ENCODE assay signal across 28 mouse cellular contexts in the genomic region with DNA sequence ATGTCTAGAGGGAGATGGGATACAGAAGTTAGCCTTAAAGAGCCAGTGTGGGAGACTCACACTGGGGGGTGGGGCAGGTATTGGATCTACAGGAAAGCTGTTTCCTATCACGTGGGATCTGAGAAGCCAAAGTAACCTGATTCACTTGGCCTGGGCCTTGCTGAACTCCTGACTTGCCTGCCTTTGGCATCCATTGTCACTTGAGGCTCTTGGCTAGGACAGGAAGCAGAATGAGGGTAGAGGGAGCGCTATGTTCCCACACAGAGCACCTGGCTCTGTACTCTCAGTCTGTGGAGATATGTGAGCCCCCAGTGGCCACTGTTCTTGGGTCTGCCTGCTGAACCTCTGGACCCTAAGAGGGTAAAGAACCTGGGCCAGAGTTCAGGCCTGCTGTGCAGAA. TPM values are rescaled to one million over a fixed set of nuclear protein-coding genes. Genes with fewer than 3 reads are reported as not detected.
DNase-seq lines count a peak whose midpoint lies in the region; ATAC-seq lines count a peak whose summit lies in the region.
"Had no signal": no experiment of that assay in that cellular context is flagged by ENCODE, and none has a peak within 500 bp of the region (broad histone marks: within the 10 kb centered on the region; RNA-seq: fewer than 3 reads in every experiment).

No protein-coding gene starts in this region.

- H3K4me3 ChIP-seq in heart, embryonic 10.5 days, result no peak overlapping the region
- no peak overlapping the region for H3K4me3 ChIP-seq in midbrain, embryonic 11.5 days (ENCODE audit: low read depth, low read length)
- H3K4me3 ChIP-seq in midbrain, embryonic 14.5 days (replicated peaks; ENCODE audit: low read depth, low read length), result no peak overlapping the region
- H3K4me3 ChIP-seq: embryonic facial prominence, embryonic 12.5 days; erythroblast, embryonic 14.5 days; forebrain, embryonic 12.5 days; forebrain, embryonic 15.5 days; heart, embryonic 12.5 days; heart, embryonic 15.5 days; hindbrain, embryonic 10.5 days; hindbrain, embryonic 13.5 days; intestine, embryonic 15.5 days had no signal

- H3K27me3 ChIP-seq in heart, embryonic 10.5 days (ENCODE audit: insufficient read depth, poor library complexity, severe bottlenecking), result no peaks in the 10 kb centered on the region
- H3K27me3 ChIP-seq in midbrain, embryonic 11.5 days (ENCODE audit: control insufficient read depth, insufficient read depth, low read length), result no peaks in the 10 kb centered on the region
- H3K27me3 ChIP-seq in midbrain, embryonic 14.5 days (ENCODE audit: control insufficient read depth, insufficient read depth, low read length), result no peaks in the 10 kb centered on the region
- H3K27me3 ChIP-seq: CH12.LX; embryonic facial prominence, embryonic 12.5 days; forebrain, embryonic 12.5 days; forebrain, embryonic 15.5 days; heart, embryonic 12.5 days; heart, embryonic 15.5 days; hindbrain, embryonic 13.5 days; intestine, embryonic 15.5 days; Patski had no signal

- peaks cover 78% of the 10 kb centered on the region for H3K36me3 ChIP-seq in heart, embryonic 10.5 days
- peaks cover 36% of the 10 kb centered on the region for H3K36me3 ChIP-seq in midbrain, embryonic 11.5 days (ENCODE audit: control insufficient read depth, insufficient read depth, low read length)
- peaks cover 79% of the 10 kb centered on the region for H3K36me3 ChIP-seq in midbrain, embryonic 14.5 days (ENCODE audit: control insufficient read depth, insufficient read depth, low read length)

- H3K4me1 ChIP-seq in heart, embryonic 10.5 days, result peaks cover 4% of the 10 kb centered on the region
- H3K4me1 ChIP-seq in midbrain, embryonic 11.5 days (ENCODE audit: control insufficient read depth, insufficient read depth, low read length), result no peaks in the 10 kb centered on the region
- no peaks in the 10 kb centered on the region for H3K4me1 ChIP-seq in midbrain, embryonic 14.5 days (ENCODE audit: control insufficient read depth, insufficient read depth, low read length)
- H3K4me1 ChIP-seq: forebrain, embryonic 12.5 days; forebrain, embryonic 15.5 days; heart, embryonic 12.5 days; hindbrain, embryonic 10.5 days; intestine, embryonic 15.5 days had no signal

- H3K27ac ChIP-seq in heart, embryonic 10.5 days, result no peak overlapping the region
- H3K27ac ChIP-seq in midbrain, embryonic 11.5 days (ENCODE audit: low read depth, low read length), result no peak overlapping the region
- no peak overlapping the region for H3K27ac ChIP-seq in midbrain, embryonic 14.5 days (replicated peaks; ENCODE audit: low read depth, low read length)
- H3K27ac ChIP-seq: embryonic facial prominence, embryonic 12.5 days; forebrain, embryonic 12.5 days; forebrain, embryonic 15.5 days; heart, embryonic 15.5 days; hindbrain, embryonic 10.5 days; hindbrain, embryonic 13.5 days; intestine, embryonic 15.5 days had no signal

- no peak overlapping the region for H3K4me2 ChIP-seq in midbrain, embryonic 11.5 days
- no peak overlapping the region for H3K4me2 ChIP-seq in midbrain, embryonic 14.5 days (ENCODE audit: low read length)
- H3K4me2 ChIP-seq: embryonic facial prominence, embryonic 12.5 days; forebrain, embryonic 12.5 days; forebrain, embryonic 15.5 days; heart, embryonic 12.5 days; heart, embryonic 15.5 days; hindbrain, embryonic 13.5 days; intestine, embryonic 15.5 days had no signal

- no peaks in the 10 kb centered on the region for H3K9me3 ChIP-seq in heart, embryonic 10.5 days
- no peaks in the 10 kb centered on the region for H3K9me3 ChIP-seq in midbrain, embryonic 11.5 days (ENCODE audit: control insufficient read depth, low read length)
- no peaks in the 10 kb centered on the region for H3K9me3 ChIP-seq in midbrain, embryonic 14.5 days (ENCODE audit: control insufficient read depth, low read length)
- H3K9me3 ChIP-seq: embryonic facial prominence, embryonic 12.5 days; forebrain, embryonic 12.5 days; forebrain, embryonic 15.5 days; G1E; heart, embryonic 12.5 days; heart, embryonic 15.5 days; hindbrain, embryonic 10.5 days; hindbrain, embryonic 13.5 days; intestine, embryonic 15.5 days had no signal

- no peak overlapping the region for H3K9ac ChIP-seq in midbrain, embryonic 11.5 days (ENCODE audit: low read length)
- no peak overlapping the region for H3K9ac ChIP-seq in midbrain, embryonic 14.5 days (replicated peaks; ENCODE audit: low read length)
- H3K9ac ChIP-seq: embryonic facial prominence, embryonic 12.5 days; forebrain, embryonic 12.5 days; forebrain, embryonic 15.5 days; heart, embryonic 12.5 days; heart, embryonic 15.5 days; hindbrain, embryonic 13.5 days; intestine, embryonic 15.5 days had no signal

- WGBS in heart, embryonic 10.5 days, result 82% methylated on average over 2 of the region's 2 CpGs
- WGBS in midbrain, embryonic 11.5 days, result 85% methylated on average over 2 of the region's 2 CpGs
- WGBS in midbrain, embryonic 14.5 days, result 88% methylated on average over 2 of the region's 2 CpGs

- DNase-seq in gastrocnemius, adult 18-20 months (ENCODE audit: low spot score), result peak; percentile 90
- no peak for DNase-seq in gastrocnemius, postnatal 4 days (ENCODE audit: low spot score in 2 of 2)
- peak; percentile 95 for DNase-seq in heart, adult 11 months
- no peak for DNase-seq in heart, embryonic 10.5 days (ENCODE audit: low spot score)
- DNase-seq in midbrain, embryonic 11.5 days (ENCODE audit: low spot score, missing footprints), result peak; percentile 76
- no peak for DNase-seq in midbrain, embryonic 14.5 days
- no peak for DNase-seq in urinary bladder, postnatal 14 days (ENCODE audit: low spot score)
- DNase-seq: adrenal gland, postnatal 10 days; adrenal gland, postnatal 36 days; B cell, adult 2 months; cerebellum, adult 18-20 months; cerebellum, adult 9-10 months; cerebellum, postnatal 14 days; heart, postnatal 10 days; heart, postnatal 36 days had no signal

- ATAC-seq in midbrain, embryonic 11.5 days (ENCODE audit: low FRiP score), result no peak
- no peak for ATAC-seq in midbrain, embryonic 14.5 days (ENCODE audit: low FRiP score, low TSS enrichment)
- ATAC-seq: forebrain, embryonic 15.5 days; hindbrain, embryonic 16.5 days; intestine, embryonic 15.5 days; Patski had no signal

RNA-seq across cellular contexts. Expression of a gene that starts 20.9 kb away (rescaled TPM):
- total RNA-seq in gastrocnemius, adult 18-20 months (2021), result 10 to 100 TPM; 37.1 to 43.0 TPM
- total RNA-seq in gastrocnemius, postnatal 4 days (2021), result 10 to 100 TPM; 35.1 to 41.4 TPM
- polyA plus RNA-seq in heart, embryonic 10.5 days (2016; fragmentation: Nextera tagmentation; extraction: Ambion mirVana), result 34.4 and 46.6 TPM in 2 replicates
- 24.7 and 25.4 TPM in 2 replicates for polyA plus RNA-seq in midbrain, embryonic 11.5 days (2014; fragmentation: Nextera tagmentation; extraction: Ambion mirVana)
- 46.2 and 64.4 TPM in 2 replicates for polyA plus RNA-seq in midbrain, embryonic 14.5 days (2014; fragmentation: Nextera tagmentation; extraction: Ambion mirVana)

RNA-seq across cellular contexts. Expression of a gene that starts 28.5 kb away (rescaled TPM):
- total RNA-seq in gastrocnemius, adult 18-20 months (2021), result 1 to 10 TPM; 1.4 to 4.8 TPM
- total RNA-seq in gastrocnemius, postnatal 4 days (2021), result 1 to 10 TPM; 3.0 to 4.4 TPM
- not detected in 2 replicates for polyA plus RNA-seq in heart, embryonic 10.5 days (2016; fragmentation: Nextera tagmentation; extraction: Ambion mirVana)
- polyA plus RNA-seq in midbrain, embryonic 11.5 days (2014; fragmentation: Nextera tagmentation; extraction: Ambion mirVana), result 0.30 TPM in 1 of 2 replicates, not detected in the other
- not detected in 2 replicates for polyA plus RNA-seq in midbrain, embryonic 14.5 days (2014; fragmentation: Nextera tagmentation; extraction: Ambion mirVana)
- total RNA-seq: CH12.LX, G1E had no signal
- polyA plus RNA-seq: hindbrain, embryonic 10.5 days; hindbrain, embryonic 13.5 days had no signal

RNA-seq across cellular contexts. Expression of a gene that starts 33.7 kb away (rescaled TPM):
- total RNA-seq in gastrocnemius, adult 18-20 months (2021), result 1 to 10 TPM; 2.6 to 3.0 TPM
- total RNA-seq in gastrocnemius, postnatal 4 days (2021), result 1 to 10 TPM; 3.9 to 4.0 TPM
- 5.4 and 5.5 TPM in 2 replicates for polyA plus RNA-seq in heart, embryonic 10.5 days (2016; fragmentation: Nextera tagmentation; extraction: Ambion mirVana)
- 6.3 and 6.4 TPM in 2 replicates for polyA plus RNA-seq in midbrain, embryonic 11.5 days (2014; fragmentation: Nextera tagmentation; extraction: Ambion mirVana)
- polyA plus RNA-seq in midbrain, embryonic 14.5 days (2014; fragmentation: Nextera tagmentation; extraction: Ambion mirVana), result 5.3 and 5.6 TPM in 2 replicates

RNA-seq across cellular contexts. Expression of a gene that starts 34.7 kb away (rescaled TPM):
- 100 to 1,000 TPM in 1 of 2 experiments, 10 to 100 TPM in 1; 47.6 to 217 TPM for total RNA-seq in gastrocnemius, adult 18-20 months (2021)
- total RNA-seq in gastrocnemius, postnatal 4 days (2021), result 10 to 100 TPM; 14.0 to 25.1 TPM
- 17.0 and 17.3 TPM in 2 replicates for polyA plus RNA-seq in heart, embryonic 10.5 days (2016; fragmentation: Nextera tagmentation; extraction: Ambion mirVana)
- polyA plus RNA-seq in midbrain, embryonic 11.5 days (2014; fragmentation: Nextera tagmentation; extraction: Ambion mirVana), result 20.0 and 20.4 TPM in 2 replicates
- 36.3 and 41.5 TPM in 2 replicates for polyA plus RNA-seq in midbrain, embryonic 14.5 days (2014; fragmentation: Nextera tagmentation; extraction: Ambion mirVana)

RNA-seq across cellular contexts. Expression of a gene that starts 34.8 kb away (rescaled TPM):
- 10 to 100 TPM; 42.6 to 47.1 TPM for total RNA-seq in gastrocnemius, adult 18-20 months (2021)
- total RNA-seq in gastrocnemius, postnatal 4 days (2021), result 10 to 100 TPM; 56.4 to 58.6 TPM
- polyA plus RNA-seq in heart, embryonic 10.5 days (2016; fragmentation: Nextera tagmentation; extraction: Ambion mirVana), result 41.2 and 50.5 TPM in 2 replicates
- polyA plus RNA-seq in midbrain, embryonic 11.5 days (2014; fragmentation: Nextera tagmentation; extraction: Ambion mirVana), result 46.4 and 49.4 TPM in 2 replicates
- 107 and 153 TPM in 2 replicates for polyA plus RNA-seq in midbrain, embryonic 14.5 days (2014; fragmentation: Nextera tagmentation; extraction: Ambion mirVana)

Comparison
In these comparisons a context has a peak if more than half of its experiments do, and no peak if none do; other contexts are left out.
1. DNase-seq: peak in gastrocnemius, adult 18-20 months (single experiment), heart, adult 11 months (single experiment) and midbrain, embryonic 11.5 days (single experiment); none in gastrocnemius, postnatal 4 days (0 of 2), heart, embryonic 10.5 days (single experiment), midbrain, embryonic 14.5 days (single experiment) and urinary bladder, postnatal 14 days (single experiment).